Comparison of ENCODE assay signal across 8 mouse cellular contexts in genomic region chr14:55918240-55919082, GRCm38 (mm10). TPM values are rescaled to one million over a fixed set of nuclear protein-coding genes. Genes with fewer than 3 reads are reported as not detected.
DNase-seq lines count a peak whose midpoint lies in the region; ATAC-seq and TF ChIP-seq lines count a peak whose summit lies in the region.

No protein-coding gene starts in this region.

- no peak overlapping the region for H3K9ac ChIP-seq in intestine, postnatal 0 days (ENCODE audit: low read depth, low read length)
- peak overlapping the region; percentile 56 for H3K9ac ChIP-seq in midbrain, embryonic 16.5 days (ENCODE audit: low read depth, low read length)

- H3K36me3 ChIP-seq in intestine, postnatal 0 days (ENCODE audit: control insufficient read depth, insufficient read depth): no peaks in the 10 kb centered on the region
- H3K36me3 ChIP-seq in limb, embryonic 10.5 days: no peaks in the 10 kb centered on the region
- H3K36me3 ChIP-seq in midbrain, embryonic 16.5 days (ENCODE audit: control insufficient read depth, insufficient read depth, low read length): no peaks in the 10 kb centered on the region

- WGBS in intestine, postnatal 0 days: 16% methylated on average over 14 of the region's 14 CpGs
- WGBS in limb, embryonic 10.5 days: 41% methylated on average over 14 of the region's 14 CpGs
- 40% methylated on average over 14 of the region's 14 CpGs for WGBS in midbrain, embryonic 16.5 days

- peak; percentile 82 for ATAC-seq in common myeloid progenitor, adult 5-6 weeks (replicated peaks; ENCODE audit: low read depth, poor library complexity, severe bottlenecking)
- ATAC-seq in intestine, postnatal 0 days: peak; percentile 66
- peak; percentile 91 for ATAC-seq in midbrain, embryonic 16.5 days

- no peak overlapping the region for H3K27ac ChIP-seq in intestine, postnatal 0 days (ENCODE audit: low read depth, low read length)
- peak overlapping the region; percentile 70 for H3K27ac ChIP-seq in limb, embryonic 10.5 days
- H3K27ac ChIP-seq in midbrain, embryonic 16.5 days (ENCODE audit: low read length): peak overlapping the region; percentile 33; the same call in 1 of the 2 replicates

- H3K4me3 ChIP-seq in intestine, postnatal 0 days (ENCODE audit: low read depth, low read length): no peak overlapping the region
- 0 out of 2 replicates have a peak overlapping the region, but pooled peaks have one; percentile 27 for H3K4me3 ChIP-seq in limb, embryonic 10.5 days
- no peak overlapping the region for H3K4me3 ChIP-seq in midbrain, embryonic 16.5 days (ENCODE audit: low read depth, low read length)

- DNase-seq in urinary bladder, postnatal 14 days (ENCODE audit: low spot score): peak; percentile 80
- no peak for DNase-seq in urinary bladder, adult 2 months (ENCODE audit: low spot score)
- DNase-seq in gastrocnemius, postnatal 10 days: peak; percentile 66
- DNase-seq in limb, embryonic 10.5 days (ENCODE audit: low spot score): peak; percentile 80
- peak; percentile 67 to 79 for DNase-seq in spleen, postnatal 4 days (ENCODE audit: low spot score in 2 of 2)

- H3K27me3 ChIP-seq in intestine, postnatal 0 days (replicated peaks; ENCODE audit: control insufficient read depth, insufficient read depth, low read length): no peaks in the 10 kb centered on the region
- no peaks in the 10 kb centered on the region for H3K27me3 ChIP-seq in limb, embryonic 10.5 days (ENCODE audit: low read depth, poor library complexity, severe bottlenecking)
- H3K27me3 ChIP-seq in midbrain, embryonic 16.5 days (ENCODE audit: control insufficient read depth, insufficient read depth, low read depth, low read length): no peaks in the 10 kb centered on the region

- TF ChIP-seq CTCF in intestine, postnatal 0 days (IDR thresholded peaks at IDR 0.05; ENCODE audit: low read depth): peak; percentile 95

- H3K4me2 ChIP-seq in intestine, postnatal 0 days (replicated peaks; ENCODE audit: low read depth): no peak overlapping the region
- H3K4me2 ChIP-seq in midbrain, embryonic 16.5 days (ENCODE audit: low read length): peak overlapping the region; percentile 45; the same call in 1 of the 2 replicates

- H3K9me3 ChIP-seq in intestine, postnatal 0 days (ENCODE audit: control insufficient read depth): no peaks in the 10 kb centered on the region
- H3K9me3 ChIP-seq in limb, embryonic 10.5 days (replicated peaks): no peaks in the 10 kb centered on the region
- H3K9me3 ChIP-seq in midbrain, embryonic 16.5 days (replicated peaks; ENCODE audit: control insufficient read depth, low read length, poor library complexity, severe bottlenecking): no peaks in the 10 kb centered on the region

- H3K4me1 ChIP-seq in intestine, postnatal 0 days (replicated peaks; ENCODE audit: control insufficient read depth, insufficient read depth, low read length): no peaks in the 10 kb centered on the region
- H3K4me1 ChIP-seq in limb, embryonic 10.5 days: peaks cover 39% of the 10 kb centered on the region
- H3K4me1 ChIP-seq in midbrain, embryonic 16.5 days (ENCODE audit: control insufficient read depth, insufficient read depth, low read length): 0 out of 2 replicates have a peak, but pooled peaks cover 3% of the 10 kb centered on the region

RNA-seq across cellular contexts. Expression of gene Sdr39u1, which starts 18.4 kb away (rescaled TPM):
- polyA plus RNA-seq in urinary bladder, adult 2 months (2012; rRNA removed): 54.6 and 63.6 TPM in 2 replicates
- total RNA-seq in common myeloid progenitor, adult 5-6 weeks (2017): 7.8 and 11.8 TPM in 2 replicates
- 10 to 100 TPM; 73.3 to 82.4 TPM for total RNA-seq in gastrocnemius, postnatal 10 days (2021)
- polyA plus RNA-seq in intestine, postnatal 0 days (2015; fragmentation: Nextera tagmentation; extraction: Ambion mirVana): 70.9 and 71.5 TPM in 2 replicates
- polyA plus RNA-seq in limb, embryonic 10.5 days (2016; fragmentation: Nextera tagmentation; extraction: Ambion mirVana): 55.0 and 70.3 TPM in 2 replicates
- 160 and 180 TPM in 2 replicates for polyA plus RNA-seq in midbrain, embryonic 16.5 days (2015; fragmentation: Nextera tagmentation; extraction: Ambion mirVana)

RNA-seq across cellular contexts. Expression of gene Cma1, which starts 26.0 kb away (rescaled TPM):
- polyA plus RNA-seq in urinary bladder, adult 2 months (2012; rRNA removed): 8.6 and 9.9 TPM in 2 replicates
- total RNA-seq in common myeloid progenitor, adult 5-6 weeks (2017): not detected in 2 replicates
- 10 to 100 TPM; 18.2 to 18.8 TPM for total RNA-seq in gastrocnemius, postnatal 10 days (2021)
- polyA plus RNA-seq in intestine, postnatal 0 days (2015; fragmentation: Nextera tagmentation; extraction: Ambion mirVana): 5.8 and 6.4 TPM in 2 replicates
- polyA plus RNA-seq in limb, embryonic 10.5 days (2016; fragmentation: Nextera tagmentation; extraction: Ambion mirVana): not detected in 2 replicates
- polyA plus RNA-seq in midbrain, embryonic 16.5 days (2015; fragmentation: Nextera tagmentation; extraction: Ambion mirVana): 0.29 TPM in 1 of 2 replicates, not detected in the other

RNA-seq across cellular contexts. Expression of gene Cma2, which starts 32.3 kb away (rescaled TPM):
- polyA plus RNA-seq in urinary bladder, adult 2 months (2012; rRNA removed): 0.07 TPM in 1 of 2 replicates, not detected in the other
- not detected in 2 replicates for total RNA-seq in common myeloid progenitor, adult 5-6 weeks (2017)
- total RNA-seq in gastrocnemius, postnatal 10 days (2021): 1 to 10 TPM in 1 of 2 experiments, under 1 TPM in 1; 0.65 to 1.5 TPM
- polyA plus RNA-seq in intestine, postnatal 0 days (2015; fragmentation: Nextera tagmentation; extraction: Ambion mirVana): not detected in 2 replicates
- not detected in 2 replicates for polyA plus RNA-seq in limb, embryonic 10.5 days (2016; fragmentation: Nextera tagmentation; extraction: Ambion mirVana)
- polyA plus RNA-seq in midbrain, embryonic 16.5 days (2015; fragmentation: Nextera tagmentation; extraction: Ambion mirVana): not detected in 2 replicates

RNA-seq across cellular contexts. Expression of gene Khnyn, which starts 33.7 kb away (rescaled TPM):
- 26.2 and 26.8 TPM in 2 replicates for polyA plus RNA-seq in urinary bladder, adult 2 months (2012; rRNA removed)
- total RNA-seq in common myeloid progenitor, adult 5-6 weeks (2017): 17.4 and 20.9 TPM in 2 replicates
- total RNA-seq in gastrocnemius, postnatal 10 days (2021): 10 to 100 TPM in 1 of 2 experiments, 1 to 10 TPM in 1; 8.0 to 11.6 TPM
- polyA plus RNA-seq in intestine, postnatal 0 days (2015; fragmentation: Nextera tagmentation; extraction: Ambion mirVana): 5.1 and 6.3 TPM in 2 replicates
- 35.0 and 38.8 TPM in 2 replicates for polyA plus RNA-seq in limb, embryonic 10.5 days (2016; fragmentation: Nextera tagmentation; extraction: Ambion mirVana)
- polyA plus RNA-seq in midbrain, embryonic 16.5 days (2015; fragmentation: Nextera tagmentation; extraction: Ambion mirVana): 10.4 and 10.5 TPM in 2 replicates

RNA-seq across cellular contexts. Expression of gene Cbln3, which starts 34.3 kb away (rescaled TPM):
- polyA plus RNA-seq in urinary bladder, adult 2 months (2012; rRNA removed): 0.22 and 0.45 TPM in 2 replicates
- total RNA-seq in common myeloid progenitor, adult 5-6 weeks (2017): not detected in 2 replicates
- total RNA-seq in gastrocnemius, postnatal 10 days (2021): under 1 TPM; 0.16 to 0.29 TPM
- polyA plus RNA-seq in intestine, postnatal 0 days (2015; fragmentation: Nextera tagmentation; extraction: Ambion mirVana): 0.16 and 0.26 TPM in 2 replicates
- 0.15 and 0.31 TPM in 2 replicates for polyA plus RNA-seq in limb, embryonic 10.5 days (2016; fragmentation: Nextera tagmentation; extraction: Ambion mirVana)
- polyA plus RNA-seq in midbrain, embryonic 16.5 days (2015; fragmentation: Nextera tagmentation; extraction: Ambion mirVana): 0.15 and 0.20 TPM in 2 replicates
